Mouse (Mus musculus): ENCODE data around the gene Zfp213.
"Not testable (repeated sequence)": the region's sequence is repeated elsewhere in the genome, so short reads cannot be mapped to it uniquely, and the experiment has no call there.

Zfp213 gene

DNA sequence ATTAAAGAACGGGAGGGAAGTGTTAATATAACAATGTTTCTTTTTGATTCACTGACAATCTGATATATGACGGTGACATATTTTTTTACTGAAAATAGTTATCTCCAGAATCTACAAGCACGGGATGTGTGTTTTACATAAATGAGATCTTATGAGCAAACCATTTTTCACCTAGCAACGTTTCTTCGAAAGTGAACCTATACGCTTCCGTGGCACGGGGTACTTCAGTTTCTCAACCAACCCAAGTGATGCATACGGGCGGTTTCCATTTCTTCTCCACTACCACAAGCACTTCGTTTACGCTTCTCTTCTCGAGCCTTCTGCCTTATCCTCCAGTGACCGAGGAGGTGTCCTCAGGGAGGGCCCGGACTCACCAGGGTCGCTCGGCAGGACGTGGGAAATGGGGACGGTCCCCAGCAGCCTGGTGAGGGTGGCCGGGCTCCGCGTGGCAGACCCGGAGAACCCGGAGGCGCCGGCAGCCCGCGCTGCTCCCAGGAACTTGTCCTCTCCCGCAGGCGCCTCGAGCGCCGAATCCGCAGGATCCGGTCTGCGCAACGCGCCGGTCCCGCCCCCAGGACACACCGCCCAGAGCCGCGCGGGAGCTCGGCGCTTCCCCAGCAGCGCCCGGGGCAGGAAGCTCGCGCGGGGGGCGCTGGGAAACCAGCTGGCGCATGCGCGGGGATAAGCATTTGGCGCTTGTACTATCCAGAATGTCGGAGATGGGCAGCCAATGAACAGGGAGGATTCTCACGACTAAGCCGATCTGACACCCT, at the start of gene Zfp213:
TSS of gene Zfp213 (minus strand) at position 644 of the 773 bp plus-strand sequence.
- peak; percentile 92 to 95 for DNase-seq (ENCODE audit: low spot score in 2 of 2)

DNA sequence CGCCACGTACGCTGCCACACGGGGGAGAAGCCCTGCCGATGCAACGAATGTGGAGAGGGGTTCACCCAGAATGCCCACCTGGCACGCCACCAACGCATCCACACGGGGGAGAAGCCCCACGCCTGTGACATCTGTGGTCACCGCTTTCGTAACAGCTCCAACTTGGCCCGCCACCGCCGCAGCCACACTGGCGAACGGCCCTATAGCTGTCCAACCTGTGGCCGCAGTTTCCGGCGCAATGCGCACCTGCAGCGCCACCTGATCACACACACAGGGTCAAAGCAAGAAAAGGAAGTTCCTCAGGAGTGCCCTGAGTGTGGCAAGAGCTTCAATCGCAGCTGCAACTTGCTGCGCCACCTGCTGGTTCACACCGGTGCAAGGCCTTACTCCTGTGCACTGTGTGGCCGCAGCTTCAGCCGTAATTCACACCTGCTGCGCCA, 46.3 kb upstream of the Zfp213 start:
- DNase-seq (ENCODE audit: low spot score in 2 of 2): peak; percentile 23 to 32

DNA sequence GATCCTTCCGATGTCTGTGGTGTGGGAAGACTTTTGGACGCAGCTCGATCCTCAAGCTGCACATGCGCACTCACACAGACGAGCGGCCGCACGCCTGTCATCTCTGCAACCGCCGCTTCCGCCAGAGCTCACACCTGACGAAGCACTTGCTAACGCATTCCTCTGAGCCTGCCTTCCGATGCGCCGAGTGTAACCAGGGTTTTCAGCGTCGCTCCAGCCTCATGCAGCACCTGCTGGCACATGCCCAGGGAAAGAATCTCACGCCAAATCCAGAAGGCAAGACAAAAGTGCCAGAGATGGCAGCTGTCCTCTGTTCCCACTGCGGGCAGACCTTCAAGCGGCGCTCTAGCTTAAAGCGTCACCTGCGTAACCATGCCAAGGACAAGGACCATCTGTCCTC, 45.6 kb upstream of the Zfp213 start:
- no peak for DNase-seq (ENCODE audit: low spot score in 2 of 2)

DNA sequence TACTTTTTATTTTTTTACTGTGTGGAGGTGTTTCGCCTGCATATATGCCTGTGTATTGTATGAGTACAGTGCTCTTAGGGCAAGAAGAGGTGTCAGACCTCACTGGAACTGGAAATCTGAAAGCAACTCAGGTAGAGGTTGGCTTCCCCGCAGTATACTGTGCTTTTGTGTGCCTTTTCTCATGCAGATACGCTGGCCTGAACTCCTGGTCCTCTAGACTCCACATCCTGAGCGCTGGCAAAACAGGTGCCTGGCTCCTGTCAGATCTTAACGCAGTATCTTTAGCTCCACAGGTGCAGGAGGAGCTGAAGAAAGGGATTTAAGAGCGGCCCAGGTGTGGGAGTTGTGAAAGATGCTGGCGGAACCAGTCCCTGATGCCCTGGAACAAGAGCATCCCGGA, 41.2 kb upstream of the Zfp213 start:
- DNase-seq (ENCODE audit: low spot score in 2 of 2): no peak

DNA sequence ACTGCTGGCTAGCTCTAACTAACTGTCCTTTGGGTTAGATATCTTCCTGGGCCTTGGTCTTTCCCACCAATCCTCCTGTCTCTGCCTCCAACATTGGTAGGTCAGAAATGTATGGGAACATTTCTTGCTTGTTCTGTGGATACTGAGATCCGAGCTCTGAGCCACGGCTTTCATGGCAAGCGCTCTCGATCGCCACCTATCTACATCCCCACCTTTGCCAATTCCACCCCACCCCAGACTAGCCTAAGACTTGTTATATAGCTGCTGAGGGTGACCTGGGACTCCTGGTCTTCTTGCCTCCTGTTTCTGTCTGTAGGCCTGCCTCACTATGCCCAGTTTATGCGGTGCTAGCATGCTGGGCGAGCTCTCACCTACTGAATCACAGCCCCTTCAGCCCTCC, 40.4 kb upstream of the Zfp213 start:
- no peak for DNase-seq (ENCODE audit: low spot score in 2 of 2)

DNA sequence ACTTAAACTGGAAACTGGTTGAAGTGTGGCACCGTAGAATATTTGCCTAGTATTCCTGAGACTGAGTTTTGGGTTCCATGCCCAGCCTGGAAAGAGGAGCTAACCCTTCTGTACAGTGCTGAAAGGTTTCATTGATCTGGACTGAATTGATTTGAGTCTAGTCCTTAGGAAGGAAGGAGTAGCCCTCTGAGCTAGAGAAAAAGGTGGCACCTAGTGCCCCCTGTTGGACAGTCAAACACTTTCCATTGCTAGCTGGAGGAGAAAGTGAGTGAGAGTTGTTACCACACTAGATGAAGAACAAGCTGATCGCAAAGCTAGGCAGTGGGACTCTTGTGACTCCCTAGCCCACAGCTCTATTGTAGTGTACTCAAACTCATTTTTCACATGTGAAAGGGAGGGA, 39.5 kb upstream of the Zfp213 start:
- no peak for DNase-seq (ENCODE audit: low spot score in 2 of 2)

DNA sequence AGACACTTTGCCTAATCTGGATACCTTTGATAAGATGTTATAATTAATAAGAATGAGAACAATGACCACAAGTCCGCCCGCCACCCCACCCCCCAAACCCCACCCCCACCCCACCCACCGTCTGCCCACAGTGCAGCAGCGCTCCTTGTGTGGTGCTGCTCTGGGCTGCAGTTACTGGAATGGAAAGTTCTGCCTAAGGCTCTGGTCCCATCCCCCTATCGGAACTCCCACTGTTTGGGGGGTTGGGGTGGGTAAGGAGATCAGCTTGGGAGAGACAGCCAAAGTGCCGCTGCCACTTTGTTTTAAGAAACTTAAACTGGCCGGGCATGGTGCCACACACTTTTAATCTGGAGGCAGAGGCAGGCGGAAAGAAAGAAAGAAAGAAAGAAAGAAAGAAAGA, 39.0 kb upstream of the Zfp213 start:
- DNase-seq (ENCODE audit: low spot score in 2 of 2): no peak

DNA sequence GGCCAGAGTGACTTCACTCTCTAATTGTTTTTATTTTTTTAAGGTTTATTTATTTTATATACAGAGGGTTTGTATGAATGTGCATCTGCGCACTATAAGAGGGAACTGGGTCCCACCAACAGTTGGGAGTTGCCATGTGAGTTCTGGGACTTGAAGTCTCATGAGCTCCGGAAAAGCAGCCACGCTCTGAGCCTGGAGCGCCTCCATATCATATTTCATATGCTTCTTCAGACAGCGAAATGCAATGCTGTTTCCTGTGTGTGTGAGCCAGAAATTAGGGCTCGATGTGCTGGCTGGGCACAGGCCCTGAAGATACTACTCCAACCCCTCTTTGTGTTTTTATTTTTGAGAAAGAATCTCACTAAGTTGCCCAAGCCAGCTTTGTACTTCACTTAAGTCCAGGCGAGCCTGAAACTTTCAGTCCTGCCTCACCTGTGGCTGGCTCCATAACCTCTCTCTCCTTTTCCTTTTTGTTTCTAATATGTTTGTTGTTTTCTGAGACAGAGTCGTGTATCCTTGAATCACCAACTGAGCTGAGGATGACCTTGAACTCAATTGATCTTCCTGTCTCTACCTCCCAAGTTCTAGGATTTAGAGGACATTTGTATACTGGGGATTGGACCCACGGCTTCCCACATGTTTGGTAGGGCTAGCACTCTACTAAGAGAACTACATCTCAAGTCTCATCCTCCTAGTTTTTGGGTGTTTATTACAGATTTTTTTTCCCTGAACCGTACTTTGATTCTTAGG, 38.0 kb upstream of the Zfp213 start:
- no peak for DNase-seq (ENCODE audit: low spot score in 2 of 2)

DNA sequence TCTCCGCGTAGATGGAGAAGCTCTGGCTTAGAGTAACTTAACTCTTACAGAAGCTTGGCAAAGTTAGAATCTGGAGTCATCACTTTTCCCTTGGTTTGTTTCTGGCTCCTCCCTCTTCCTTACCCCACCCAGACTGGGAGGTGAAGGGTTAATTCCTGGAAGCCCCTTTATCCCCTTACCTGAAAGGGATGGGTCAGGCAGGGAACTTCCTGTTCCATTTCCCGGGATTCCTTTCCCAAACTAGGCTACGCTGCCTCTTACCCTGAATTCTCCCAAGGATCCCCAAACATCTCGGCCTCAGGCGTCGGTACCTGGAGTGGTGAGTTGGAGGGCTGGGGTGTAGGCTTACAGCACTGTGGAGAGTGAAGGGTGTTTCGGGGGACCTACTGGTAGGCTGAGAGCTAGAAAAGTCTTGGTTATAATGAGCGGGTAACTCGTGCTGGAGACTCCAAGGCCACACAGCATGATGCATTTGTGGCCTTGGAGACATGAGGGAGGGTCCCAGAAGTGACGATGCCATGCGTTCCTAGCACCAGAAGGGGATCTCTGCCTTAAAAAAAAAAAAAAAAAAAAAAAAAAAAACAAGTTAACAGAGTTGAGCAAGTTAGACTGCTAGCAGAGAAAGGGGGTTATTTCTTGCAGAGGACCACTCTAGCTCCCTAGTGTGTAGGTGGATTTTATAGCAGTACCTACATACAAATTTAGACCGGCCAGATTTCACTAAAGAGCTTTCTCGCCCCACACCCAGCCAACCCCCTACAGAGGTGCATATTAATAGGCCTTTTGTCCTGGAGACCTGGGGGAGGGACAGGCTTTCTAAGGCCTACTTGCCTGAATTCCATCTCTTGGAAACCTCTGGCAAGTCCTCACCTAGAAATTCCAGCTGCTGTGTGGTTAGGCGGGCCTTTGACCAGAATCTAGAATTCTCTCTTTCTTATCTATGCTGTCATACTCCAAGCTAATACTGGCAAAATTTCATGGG, 36.9 kb upstream of the Zfp213 start, which contains the start of gene Zscan10:
TSS of gene Zscan10 (plus strand) at position 216 of the 982 bp plus-strand sequence.
- DNase-seq (ENCODE audit: low spot score in 2 of 2): no peak

DNA sequence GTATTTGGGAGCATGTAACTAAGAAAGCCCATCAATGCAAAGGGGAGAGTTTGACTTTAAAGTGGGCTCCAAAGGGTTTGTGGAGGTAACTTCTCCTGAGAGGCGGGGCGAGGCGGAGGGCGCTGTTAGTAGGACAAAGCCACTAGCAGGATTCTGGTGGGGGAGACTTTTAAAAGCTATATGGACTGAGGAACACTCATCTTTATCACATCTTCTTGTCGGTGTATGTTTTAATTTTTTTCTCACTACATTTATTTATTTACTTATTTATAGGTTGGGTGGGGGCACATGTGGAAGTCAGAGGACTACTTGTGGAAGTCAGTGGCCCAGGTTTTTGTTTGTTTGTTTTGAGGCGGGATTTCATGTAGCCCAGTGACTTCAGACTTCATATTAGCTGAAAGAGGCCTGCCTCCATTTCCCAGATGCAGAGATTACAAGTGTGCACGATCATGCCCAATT, 35.6 kb upstream of the Zfp213 start:
- DNase-seq (ENCODE audit: low spot score in 2 of 2): no peak

DNA sequence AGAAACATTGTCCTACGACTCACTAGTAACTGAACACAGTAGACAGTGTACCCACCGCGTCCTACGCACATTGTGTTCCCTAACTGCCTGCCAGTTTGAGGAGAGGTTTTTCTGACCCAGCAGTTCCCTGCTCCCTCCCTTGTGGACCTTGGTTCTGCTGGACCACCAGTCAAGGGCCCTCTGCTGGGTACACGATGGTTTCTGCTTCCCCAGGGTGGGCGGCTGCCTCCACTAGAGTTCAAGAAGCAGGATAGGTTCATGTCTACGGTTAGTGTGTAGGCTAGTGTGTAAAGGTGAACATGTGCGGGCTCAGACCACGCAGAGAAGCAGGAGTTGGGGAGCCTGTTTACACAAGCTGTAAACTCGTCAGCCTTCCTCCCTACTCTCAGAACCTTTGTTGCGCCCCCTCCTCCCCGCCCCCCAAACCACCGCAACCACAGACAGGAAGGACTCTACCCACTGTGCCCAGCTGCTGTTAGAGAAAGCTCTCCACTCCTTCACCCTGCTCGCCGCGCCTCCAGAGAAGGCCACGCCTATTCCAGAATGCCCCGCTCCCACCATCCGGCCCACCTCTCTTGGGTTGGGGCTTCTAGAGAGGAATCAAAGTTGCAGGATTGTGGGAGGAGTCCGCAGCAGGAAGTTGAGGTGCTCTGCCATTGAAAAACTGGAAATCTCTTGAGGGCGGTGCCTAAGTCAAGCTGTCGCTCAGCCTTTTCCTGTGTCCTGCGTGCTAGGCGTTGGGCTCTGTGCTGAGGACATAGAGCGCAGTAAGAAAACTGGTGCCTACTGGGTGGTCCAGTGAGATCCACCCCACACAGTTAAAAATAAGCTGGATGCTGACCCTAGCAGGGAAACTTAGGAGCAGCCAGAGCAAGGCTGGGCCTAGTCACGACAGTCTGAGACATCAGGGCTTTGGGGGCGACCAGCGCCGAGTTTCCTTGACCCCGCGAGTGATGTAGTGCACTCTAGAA, 34.8 kb upstream of the Zfp213 start, which contains the start of gene Zfp13:
TSS of gene Zfp13 (minus strand) at position 906 of the 971 bp plus-strand sequence.
- peak; percentile 74 to 75 for DNase-seq (ENCODE audit: low spot score in 2 of 2)

DNA sequence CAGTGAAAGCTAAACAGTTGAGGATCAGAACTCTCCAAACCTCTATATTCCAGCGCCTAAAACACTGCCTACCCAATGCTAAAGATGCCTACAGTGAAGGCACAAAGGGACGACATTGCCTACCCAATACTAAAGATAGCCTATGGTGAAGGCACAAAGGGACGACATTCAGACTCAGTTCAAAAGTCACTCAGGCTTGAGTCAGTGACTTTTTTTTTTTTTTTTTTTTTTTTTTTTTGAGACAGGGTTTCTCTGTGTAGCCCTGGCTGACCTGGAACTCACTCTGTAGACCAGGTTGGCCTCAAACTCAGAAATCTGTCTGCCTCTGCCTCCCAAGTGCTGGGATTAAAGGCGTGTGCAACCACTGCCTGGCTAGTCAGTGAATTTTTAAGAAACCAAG, 31.1 kb upstream of the Zfp213 start:
- not testable (repeated sequence) for DNase-seq (ENCODE audit: low spot score in 2 of 2)

DNA sequence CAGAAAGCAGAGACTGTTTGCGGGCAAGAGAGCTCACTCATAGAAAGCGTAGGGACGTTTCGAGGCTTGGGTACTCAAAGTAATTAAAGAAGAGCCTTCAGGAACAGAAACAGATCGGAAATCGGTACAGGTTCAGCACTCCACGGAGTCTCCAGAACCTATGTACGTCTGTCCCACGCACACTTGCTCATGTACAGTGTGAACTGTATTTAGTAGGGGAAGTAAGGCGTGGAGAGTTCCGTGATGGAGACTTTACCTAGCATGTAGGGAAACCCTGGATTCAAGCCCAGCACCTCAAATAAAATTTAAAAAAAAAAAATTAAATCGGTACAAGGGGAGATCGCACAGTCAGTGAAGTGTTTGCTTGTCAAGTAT, 28.9 kb upstream of the Zfp213 start:
- no peak for DNase-seq (ENCODE audit: low spot score in 2 of 2)

DNA sequence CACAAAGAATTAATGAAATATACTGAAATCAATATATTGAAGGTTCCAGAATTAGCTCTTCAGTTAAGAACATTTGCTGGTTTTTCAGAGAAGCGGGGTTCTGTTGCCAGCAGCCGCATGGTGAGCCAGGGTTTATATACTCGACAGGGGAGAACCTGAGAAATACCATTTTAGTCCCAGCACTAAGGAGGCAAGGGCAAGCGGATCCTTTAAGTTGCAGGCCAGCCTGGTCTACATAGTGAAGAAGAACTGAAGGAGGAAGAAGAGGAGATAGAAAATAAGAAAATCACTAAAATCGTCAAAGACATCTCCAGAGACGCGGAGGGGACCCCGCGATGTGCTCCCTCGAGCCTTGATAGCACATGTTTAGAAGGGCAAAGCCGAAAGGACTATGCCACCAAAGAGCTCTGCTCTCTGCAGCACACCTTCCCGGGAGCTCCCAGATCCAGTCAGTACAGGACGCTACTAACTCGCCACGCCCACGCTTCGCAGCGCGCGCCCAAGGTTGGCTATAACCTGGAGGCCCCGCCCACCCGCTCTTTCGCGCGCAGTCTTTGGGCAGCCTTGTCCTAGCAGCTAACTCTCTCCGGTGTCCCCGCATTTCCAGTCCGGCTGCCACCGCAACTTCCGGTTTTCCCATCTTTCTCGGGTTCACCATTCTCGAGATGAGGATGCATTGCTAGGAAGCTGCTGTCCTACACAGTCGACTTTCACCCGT, 28.3 kb upstream of the Zfp213 start:
- DNase-seq (ENCODE audit: low spot score in 2 of 2): peak; percentile 97 to 99

DNA sequence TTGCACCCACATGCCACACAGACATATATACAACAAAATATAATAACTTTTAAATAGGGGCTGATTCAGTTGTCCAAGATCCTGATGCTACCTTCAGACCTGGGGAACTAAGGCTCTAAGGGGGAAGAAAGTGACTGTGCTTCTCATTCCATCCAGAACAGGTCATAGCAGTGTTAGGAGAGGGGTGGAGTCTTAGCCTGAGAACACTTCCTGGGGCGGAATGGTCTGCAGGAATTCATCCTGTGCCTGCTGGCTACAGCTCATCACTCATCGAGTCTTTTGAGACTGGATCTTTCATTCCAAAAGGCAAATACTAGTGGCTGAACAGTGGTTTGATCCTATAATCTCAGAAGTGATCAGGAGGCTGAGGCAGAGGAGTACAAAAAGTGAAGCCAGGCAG, 23.2 kb upstream of the Zfp213 start:
- DNase-seq (ENCODE audit: low spot score in 2 of 2): no peak

DNA sequence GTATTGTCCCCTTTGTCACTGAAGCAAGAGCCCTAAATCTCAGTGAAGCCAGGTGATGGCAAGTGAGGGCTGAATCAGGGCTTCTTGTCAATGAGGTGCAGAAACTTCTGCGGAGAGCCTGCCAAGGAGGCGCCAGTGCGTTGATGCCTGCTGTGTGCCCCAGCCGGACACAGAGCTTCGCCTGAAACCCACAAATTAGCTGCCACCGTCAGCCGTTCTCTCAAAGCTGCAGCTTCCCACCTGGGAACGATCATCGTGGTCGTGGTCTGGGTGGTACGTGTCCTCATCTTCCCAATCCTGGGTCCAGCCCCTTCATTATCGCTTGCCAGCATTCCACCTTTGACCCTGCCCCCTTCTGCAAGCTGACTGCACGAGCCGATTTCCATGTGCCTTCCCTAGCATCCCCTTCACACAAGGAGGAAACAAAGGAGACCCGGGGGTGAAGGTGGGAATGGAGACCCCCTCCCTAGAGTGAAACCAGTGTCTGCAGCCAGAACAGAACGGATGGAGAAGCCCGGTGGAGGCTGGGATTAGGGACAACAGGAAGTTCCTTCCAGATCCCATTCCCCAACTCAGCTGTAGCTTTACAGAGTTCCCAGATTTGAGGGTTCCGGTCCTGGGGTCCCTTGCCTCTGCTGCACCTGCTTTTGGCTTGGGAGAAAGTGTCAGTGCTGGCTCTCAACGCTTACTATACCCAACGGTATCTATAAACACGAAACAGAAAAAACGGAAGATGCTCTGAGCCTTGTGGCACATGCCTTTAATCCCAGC, 21.9 kb upstream of the Zfp213 start:
- DNase-seq (ENCODE audit: low spot score in 2 of 2): peak; percentile 76

DNA sequence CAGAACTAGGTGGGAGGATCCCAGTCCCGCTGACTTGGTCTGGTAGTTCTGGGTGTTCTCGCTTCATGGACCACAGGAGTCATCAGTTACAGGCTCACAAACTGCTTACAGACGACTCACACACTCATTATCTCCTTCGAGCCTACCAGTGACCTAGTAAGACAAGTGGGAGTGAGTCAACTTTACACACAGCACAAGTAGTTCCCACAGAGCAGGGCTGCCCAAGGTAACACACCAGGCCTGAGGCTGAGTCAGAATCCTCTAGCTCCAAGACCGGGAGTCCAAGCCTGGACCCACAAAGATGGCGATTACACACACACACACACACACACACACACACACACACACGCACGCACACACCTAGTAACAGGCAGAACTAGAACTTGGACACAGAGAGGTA, 20.7 kb upstream of the Zfp213 start:
- DNase-seq (ENCODE audit: low spot score in 2 of 2): no peak

DNA sequence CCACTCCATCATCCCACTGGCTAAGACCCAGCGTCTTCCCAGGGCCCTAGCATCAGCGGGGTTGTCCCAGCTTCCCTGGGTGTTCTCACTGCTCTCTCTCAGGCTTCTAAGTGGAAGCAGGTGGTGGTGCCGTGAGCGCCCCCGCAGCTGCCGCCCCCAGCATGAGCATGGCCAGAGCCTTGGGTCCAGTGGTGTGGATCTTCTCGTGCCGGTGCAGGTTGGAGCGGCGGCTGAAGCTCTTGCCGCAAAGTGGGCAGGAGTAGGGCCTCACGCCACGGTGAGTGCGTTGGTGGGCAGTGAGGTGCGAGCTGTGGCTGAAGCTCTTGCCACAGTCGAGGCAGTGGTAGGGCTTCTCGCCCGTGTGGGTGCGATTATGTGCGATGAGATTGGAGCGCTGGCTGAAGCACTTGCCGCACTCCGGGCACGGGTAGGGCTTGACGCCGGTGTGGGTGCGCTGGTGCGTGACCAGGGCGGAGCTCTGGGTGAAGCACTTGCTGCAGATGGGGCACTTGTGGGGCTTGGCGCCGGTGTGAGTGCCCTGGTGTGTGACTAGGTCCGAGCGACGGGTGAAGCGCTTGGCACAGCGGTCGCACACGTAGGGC, 12.0 kb upstream of the Zfp213 start:
- no peak for DNase-seq (ENCODE audit: low spot score in 2 of 2)

DNA sequence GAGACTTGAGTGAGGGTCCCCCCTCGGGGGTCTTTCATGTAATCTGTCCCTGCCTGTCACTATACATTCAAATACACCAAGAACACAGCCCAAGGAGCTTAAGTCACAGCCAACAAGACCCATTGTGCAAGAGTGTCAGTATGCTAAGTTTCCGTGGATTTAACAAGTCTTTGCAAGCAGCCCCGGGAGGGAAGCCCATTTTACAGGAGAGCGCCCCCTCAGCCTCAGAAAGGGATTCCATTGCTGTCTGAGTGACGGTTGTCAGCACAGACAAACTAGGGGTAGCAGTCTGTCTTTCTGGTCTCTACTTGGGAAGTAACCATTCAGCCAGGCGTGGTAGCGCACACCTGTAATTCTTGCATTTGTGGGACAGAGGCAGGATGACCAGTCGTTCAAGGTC, 10.1 kb upstream of the Zfp213 start:
- no peak for DNase-seq (ENCODE audit: low spot score in 2 of 2)
